Mouse (Mus musculus): ENCODE data around the gene Il10rb.

The Il10rb gene

GRCm38 (mm10) chr16:91405640-91406584, at the start of gene Il10rb:
TSS of gene Il10rb (plus strand) at chr16:91406164.
- DNase-seq (ENCODE audit: low read depth), result peak; percentile 56

- no peak for DNase-seq (ENCODE audit: low read depth)
Measured at GRCm38 (mm10) chr16:91356760-91357525, 49.0 kb upstream of the Il10rb start.

- DNase-seq (ENCODE audit: low read depth), result no peak
Measured at GRCm38 (mm10) chr16:91357526-91357900, 48.5 kb upstream of the Il10rb start.

- peak; percentile 73 for DNase-seq (ENCODE audit: low read depth)
Measured at GRCm38 (mm10) chr16:91358555-91358954, 47.4 kb upstream of the Il10rb start.

- no peak for DNase-seq (ENCODE audit: low read depth)
Measured at GRCm38 (mm10) chr16:91359531-91359930, 46.4 kb upstream of the Il10rb start.

- DNase-seq (ENCODE audit: low read depth), result no peak
Measured at GRCm38 (mm10) chr16:91360162-91360561, 45.8 kb upstream of the Il10rb start.

GRCm38 (mm10) chr16:91362006-91362405, 44.0 kb upstream of the Il10rb start:
- no peak for DNase-seq (ENCODE audit: low read depth)

GRCm38 (mm10) chr16:91362616-91363272, 43.2 kb upstream of the Il10rb start:
- DNase-seq (ENCODE audit: low read depth), result no peak

- DNase-seq (ENCODE audit: low read depth), result no peak
Measured at GRCm38 (mm10) chr16:91363483-91363882, 42.5 kb upstream of the Il10rb start.

GRCm38 (mm10) chr16:91366567-91366966, 39.4 kb upstream of the Il10rb start:
- DNase-seq (ENCODE audit: low read depth), result peak; percentile 96

GRCm38 (mm10) chr16:91367066-91367465, 38.9 kb upstream of the Il10rb start:
- DNase-seq (ENCODE audit: low read depth), result peak; percentile 92

- DNase-seq (ENCODE audit: low read depth), result peak; percentile 85
Measured at GRCm38 (mm10) chr16:91372577-91373472, 33.1 kb upstream of the Il10rb start, which contains the start of gene Ifnar2. TSS of gene Ifnar2 (plus strand) at chr16:91372783.

- DNase-seq (ENCODE audit: low read depth), result peak; percentile 45
Measured at GRCm38 (mm10) chr16:91373473-91374252, 32.3 kb upstream of the Il10rb start.

- DNase-seq (ENCODE audit: low read depth), result peak; percentile 50
Measured at GRCm38 (mm10) chr16:91374253-91374634, 31.7 kb upstream of the Il10rb start.

- no peak for DNase-seq (ENCODE audit: low read depth)
Measured at GRCm38 (mm10) chr16:91376701-91377100, 29.3 kb upstream of the Il10rb start.

- no peak for DNase-seq (ENCODE audit: low read depth)
Measured at GRCm38 (mm10) chr16:91378431-91378986, 27.5 kb upstream of the Il10rb start.

- DNase-seq (ENCODE audit: low read depth), result no peak
Measured at GRCm38 (mm10) chr16:91378991-91379390, 27.0 kb upstream of the Il10rb start.

GRCm38 (mm10) chr16:91379412-91379811, 26.6 kb upstream of the Il10rb start:
- no peak for DNase-seq (ENCODE audit: low read depth)

- no peak for DNase-seq (ENCODE audit: low read depth)
Measured at GRCm38 (mm10) chr16:91380151-91380550, 25.8 kb upstream of the Il10rb start.

- DNase-seq (ENCODE audit: low read depth), result no peak
Measured at GRCm38 (mm10) chr16:91381606-91382005, 24.4 kb upstream of the Il10rb start.

Data from 416B (cell line).